Mouse (Mus musculus): ENCODE data around the gene Tor4a. TPM values are rescaled to one million over a fixed set of nuclear protein-coding genes. Genes with fewer than 3 reads are reported as not detected.

Tor4a gene
- polyA plus RNA-seq, 1 experiment from 2014 or later, result 7.5 TPM

DNA sequence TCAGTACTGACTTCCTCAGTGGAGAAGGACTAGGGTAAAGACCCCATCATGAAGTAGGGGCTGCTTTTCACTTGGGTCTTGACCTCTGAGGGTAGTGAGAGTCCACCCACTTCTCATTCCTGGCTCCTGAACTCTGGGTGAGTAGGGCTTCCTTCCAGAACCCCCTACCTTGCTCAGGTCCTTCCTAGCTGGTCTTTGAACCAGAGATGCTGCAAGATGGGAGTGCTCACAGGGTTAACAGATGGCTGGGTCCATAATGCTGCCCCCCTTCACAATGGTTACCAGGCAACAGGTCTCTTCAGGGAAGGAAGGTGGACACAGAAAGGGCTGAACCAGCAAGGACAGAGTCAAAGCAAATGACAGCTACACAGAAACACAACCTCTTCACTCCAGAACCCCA, 21.8 kb upstream of the Tor4a start, which contains the start of gene Fam166a:
Fam166a (plus strand) TSS at position 301 of the 400 bp plus-strand sequence.
- Histone ChIP-seq H3K4me3 (ENCODE audit: low read depth, low read length) (no peak within 1 kb of the TSS), H3K4me1 (ENCODE audit: insufficient read depth) (no peaks in the 10 kb centered on the region), H3K9me3 (ENCODE audit: low read depth, low read length) (no peaks in the 10 kb centered on the region), H3K27me3 (ENCODE audit: insufficient read depth, low read length) (no peaks in the 10 kb centered on the region), H3K36me3 (ENCODE audit: insufficient read depth) (peaks cover 15% of the 10 kb centered on the region), H3K4me2 (no peak within 1 kb of the TSS), H3K9ac (no peak within 1 kb of the TSS), H3K27ac (ENCODE audit: low read depth) (no peak within 1 kb of the TSS)
- TF ChIP-seq CTCF (IDR thresholded peaks at IDR 0.05; ENCODE audit: low read depth), result no peak
- DNase-seq (no peak), ATAC-seq (ENCODE audit: insufficient read depth) (no peak)

DNA sequence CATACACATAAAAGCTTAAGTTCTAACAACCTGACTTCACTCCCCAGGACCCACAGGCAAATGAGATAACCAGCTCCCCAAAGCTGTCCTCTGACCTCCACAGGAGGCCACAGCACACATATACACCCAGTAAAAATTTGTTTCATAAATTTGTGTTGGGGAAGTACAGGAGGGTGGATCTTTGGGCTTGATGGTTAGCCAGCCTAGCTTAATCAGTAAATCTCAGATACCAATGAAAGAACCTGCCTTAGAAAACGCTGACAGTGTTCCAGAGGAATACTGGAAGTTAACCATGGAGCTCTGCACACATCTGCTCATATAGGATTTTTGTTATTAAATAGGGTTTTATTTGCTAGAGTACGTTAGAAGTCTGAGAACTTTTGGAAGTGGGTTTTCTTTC, 21.0 kb upstream of the Tor4a start:
- DNase-seq (no peak), ATAC-seq (ENCODE audit: insufficient read depth) (no peak)
- Histone ChIP-seq H3K4me3 (ENCODE audit: low read depth, low read length) (no peak overlapping the region), H3K4me2 (no peak overlapping the region), H3K9ac (no peak overlapping the region), H3K27ac (ENCODE audit: low read depth) (no peak overlapping the region), H3K4me1 (ENCODE audit: insufficient read depth) (no peaks in the 10 kb centered on the region), H3K36me3 (ENCODE audit: insufficient read depth) (peaks cover 14% of the 10 kb centered on the region), H3K27me3 (ENCODE audit: insufficient read depth, low read length) (no peaks in the 10 kb centered on the region), H3K9me3 (ENCODE audit: low read depth, low read length) (no peaks in the 10 kb centered on the region)
- no peak for TF ChIP-seq CTCF (IDR thresholded peaks at IDR 0.05; ENCODE audit: low read depth)
- WGBS, result 47% methylated on average over 2 of the region's 2 CpGs

DNA sequence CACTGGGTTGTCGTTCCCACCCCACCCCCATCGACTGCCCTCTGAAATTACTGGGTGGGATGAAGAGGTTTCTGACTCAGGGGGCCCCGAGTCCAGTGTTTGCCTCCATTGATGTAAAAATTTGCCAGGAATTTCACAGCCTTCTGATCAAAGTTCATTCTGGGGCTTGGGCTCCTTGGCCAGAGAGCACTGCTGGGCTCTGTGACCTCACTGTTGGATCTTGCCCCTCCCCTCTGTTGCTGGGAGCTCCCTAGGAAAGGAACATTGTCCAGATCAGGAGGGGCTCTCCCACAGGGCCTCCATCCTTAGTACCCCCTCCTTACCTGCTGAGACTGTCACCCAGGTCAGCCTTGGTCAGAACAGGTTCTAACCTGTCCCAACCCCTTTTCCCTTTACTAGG, 17.8 kb upstream of the Tor4a start, which contains the start of gene Stpg3:
Stpg3 (minus strand) TSS at position 194 of the 400 bp plus-strand sequence.
- no peak for DNase-seq
- Histone ChIP-seq H3K4me3 (ENCODE audit: low read depth, low read length) (no peak within 1 kb of the TSS), H3K27me3 (ENCODE audit: insufficient read depth, low read length) (no peaks in the 10 kb centered on the region), H3K9ac (no peak within 1 kb of the TSS), H3K27ac (ENCODE audit: low read depth) (no peak within 1 kb of the TSS), H3K9me3 (ENCODE audit: low read depth, low read length) (no peaks in the 10 kb centered on the region), H3K4me1 (ENCODE audit: insufficient read depth) (peaks cover 8% of the 10 kb centered on the region), H3K36me3 (ENCODE audit: insufficient read depth) (no peaks in the 10 kb centered on the region), H3K4me2 (no peak within 1 kb of the TSS)
- WGBS, result 65% methylated on average over 3 of the region's 3 CpGs
- no peak for ATAC-seq (ENCODE audit: insufficient read depth)
- no peak for TF ChIP-seq CTCF (IDR thresholded peaks at IDR 0.05; ENCODE audit: low read depth)

DNA sequence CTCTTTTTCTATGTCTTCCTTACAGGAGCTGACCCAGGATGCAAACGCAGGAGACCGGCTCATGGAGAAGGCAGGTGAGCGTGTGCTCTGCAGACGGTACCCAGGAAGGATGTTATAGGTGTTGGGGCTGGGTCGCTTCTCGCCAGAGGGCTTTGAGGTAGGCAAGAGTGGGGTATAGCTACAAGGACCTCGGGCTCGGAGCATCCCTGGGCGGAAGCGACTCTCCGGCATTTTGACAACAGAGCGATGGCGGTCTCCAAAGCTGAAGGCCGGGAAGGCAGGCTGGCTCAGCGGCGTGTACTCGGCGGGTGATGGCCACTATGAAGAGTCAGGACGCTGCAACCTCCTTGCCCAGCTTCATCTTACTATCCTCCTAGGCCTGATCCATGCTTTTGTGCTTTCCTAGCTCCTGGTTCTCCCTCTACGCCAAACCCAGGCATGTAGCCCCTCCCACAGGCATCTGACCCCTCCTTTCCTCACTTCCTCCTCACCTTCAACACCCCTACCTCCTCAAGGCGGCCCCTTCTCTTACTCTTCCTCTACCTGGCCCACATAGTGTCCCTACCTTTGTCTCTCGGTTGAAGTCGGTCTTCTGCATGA, 16.7 kb upstream of the Tor4a start:
- peaks cover 7% of the 10 kb centered on the region for H3K36me3 ChIP-seq (ENCODE audit: insufficient read depth)
- 55% methylated on average over 23 of the region's 23 CpGs for WGBS
- H3K4me3 ChIP-seq (ENCODE audit: low read depth, low read length), result no peak overlapping the region
- ATAC-seq (ENCODE audit: insufficient read depth), result no peak
- no peak overlapping the region for H3K4me2 ChIP-seq
- no peaks in the 10 kb centered on the region for H3K27me3 ChIP-seq (ENCODE audit: insufficient read depth, low read length)
- H3K9ac ChIP-seq, result no peak overlapping the region
- peaks cover 8% of the 10 kb centered on the region for H3K4me1 ChIP-seq (ENCODE audit: insufficient read depth)
- no peak for DNase-seq
- H3K9me3 ChIP-seq (ENCODE audit: low read depth, low read length), result no peaks in the 10 kb centered on the region
- no peak for TF ChIP-seq CTCF (IDR thresholded peaks at IDR 0.05; ENCODE audit: low read depth)
- H3K27ac ChIP-seq (ENCODE audit: low read depth), result no peak overlapping the region

DNA sequence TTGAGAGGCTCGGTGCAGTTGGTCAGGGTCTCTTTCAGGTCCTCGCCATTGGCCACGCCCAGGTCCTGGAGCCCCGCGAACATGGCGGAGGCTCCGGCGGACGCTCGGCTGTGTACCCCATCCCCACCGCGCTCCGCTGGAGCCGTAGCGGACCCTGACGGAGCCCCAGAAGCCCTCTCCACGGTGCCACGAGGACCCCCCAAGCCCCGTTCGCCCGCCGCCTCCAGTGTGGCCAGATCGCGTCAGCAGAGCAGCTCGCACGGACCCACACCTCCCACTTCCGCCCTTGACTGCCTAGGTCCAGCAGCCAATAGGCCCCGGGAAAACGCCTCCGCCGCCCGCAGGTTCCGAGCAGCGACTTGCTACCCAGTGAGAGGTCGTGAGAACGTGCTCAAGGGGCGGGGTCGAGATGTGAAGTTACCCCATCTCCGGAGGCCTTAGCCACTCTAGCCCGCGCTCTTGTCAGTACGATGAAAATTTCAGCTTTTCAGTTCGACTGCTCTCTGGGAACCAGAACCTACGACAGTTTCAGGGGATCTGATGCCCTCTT, 14.5 kb upstream of the Tor4a start, which contains the start of gene Nelfb:
Nelfb (minus strand) TSS at position 369 of the 550 bp plus-strand sequence.
- Histone ChIP-seq H3K9ac (peak within 1 kb of the TSS; percentile 81), H3K4me2 (peak within 1 kb of the TSS; percentile 94), H3K27me3 (ENCODE audit: insufficient read depth, low read length) (no peaks in the 10 kb centered on the region), H3K36me3 (ENCODE audit: insufficient read depth) (peaks cover 18% of the 10 kb centered on the region), H3K9me3 (ENCODE audit: low read depth, low read length) (no peaks in the 10 kb centered on the region), H3K27ac (ENCODE audit: low read depth) (peak within 1 kb of the TSS; percentile 75), H3K4me1 (ENCODE audit: insufficient read depth) (peaks cover 8% of the 10 kb centered on the region), H3K4me3 (ENCODE audit: low read depth, low read length) (peak within 1 kb of the TSS; percentile 89)
- peak; percentile 95 for DNase-seq
- no peak for TF ChIP-seq CTCF (IDR thresholded peaks at IDR 0.05; ENCODE audit: low read depth)
- WGBS, result under 1% methylated on average over 44 of the region's 44 CpGs
- peak; percentile 94 for ATAC-seq (ENCODE audit: insufficient read depth)

DNA sequence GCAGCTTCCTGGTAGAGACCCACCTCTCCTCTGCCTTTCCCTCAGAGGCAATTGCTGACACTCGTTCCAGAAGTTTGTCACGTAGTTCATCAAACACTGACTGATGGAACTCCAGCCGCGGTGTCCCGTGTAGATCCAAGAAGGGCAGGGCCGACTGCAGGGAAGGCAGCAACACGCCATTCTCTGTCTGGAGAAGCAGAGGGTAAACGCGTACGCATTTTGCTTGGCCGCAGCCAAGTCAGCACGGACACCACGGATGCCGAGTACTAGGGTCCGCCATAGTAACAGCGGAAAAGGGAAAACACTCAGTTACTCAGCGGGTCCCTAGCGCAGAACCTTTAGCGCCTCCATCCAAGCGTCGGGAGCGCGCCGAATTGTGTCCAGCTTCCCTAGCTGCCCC, 14.0 kb upstream of the Tor4a start:
- 0% methylated on average over 24 of the region's 24 CpGs for WGBS
- DNase-seq (no peak), ATAC-seq (ENCODE audit: insufficient read depth) (peak; percentile 50; the same call in 1 of the 2 replicates)

DNA sequence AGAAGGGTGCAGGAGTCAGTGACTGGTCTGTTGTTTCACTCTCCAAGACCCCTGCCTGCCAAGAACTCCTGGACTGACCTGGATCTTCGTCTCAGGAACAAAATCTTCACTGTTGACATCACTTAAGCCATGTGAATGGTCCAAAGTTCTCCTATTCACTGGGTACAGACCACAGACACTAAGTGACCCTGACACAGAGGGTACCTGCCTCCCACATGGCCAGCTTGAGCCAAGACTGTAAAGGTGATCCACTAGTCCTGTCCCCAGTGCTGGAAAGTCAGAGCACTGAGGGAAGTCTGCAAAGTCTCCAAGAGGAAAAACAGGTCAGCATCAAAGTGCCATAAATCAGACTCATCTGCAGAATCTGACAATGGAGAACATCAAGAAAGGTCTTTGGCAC, 10.9 kb upstream of the Tor4a start:
- DNase-seq, result no peak
- ATAC-seq (ENCODE audit: insufficient read depth), result no peak
- Histone ChIP-seq H3K9ac (no peak overlapping the region), H3K27me3 (ENCODE audit: insufficient read depth, low read length) (no peaks in the 10 kb centered on the region), H3K36me3 (ENCODE audit: insufficient read depth) (peaks cover 53% of the 10 kb centered on the region), H3K27ac (ENCODE audit: low read depth) (no peak overlapping the region), H3K4me3 (ENCODE audit: low read depth, low read length) (no peak overlapping the region), H3K4me1 (ENCODE audit: insufficient read depth) (peaks cover 8% of the 10 kb centered on the region), H3K4me2 (no peak overlapping the region), H3K9me3 (ENCODE audit: low read depth, low read length) (no peaks in the 10 kb centered on the region)
- TF ChIP-seq CTCF (IDR thresholded peaks at IDR 0.05; ENCODE audit: low read depth), result no peak
- 91% methylated on average over 1 of the region's 1 CpGs for WGBS

More for the DNA sequence above, 14.0 kb upstream of the Tor4a start:
- TF ChIP-seq CTCF (IDR thresholded peaks at IDR 0.05; ENCODE audit: low read depth), result no peak
- peak overlapping the region; percentile 89 for H3K4me3 ChIP-seq (ENCODE audit: low read depth, low read length)
- peaks cover 8% of the 10 kb centered on the region for H3K4me1 ChIP-seq (ENCODE audit: insufficient read depth)
- no peaks in the 10 kb centered on the region for H3K27me3 ChIP-seq (ENCODE audit: insufficient read depth, low read length)
- peak overlapping the region; percentile 75 for H3K27ac ChIP-seq (ENCODE audit: low read depth)
- H3K9me3 ChIP-seq (ENCODE audit: low read depth, low read length), result no peaks in the 10 kb centered on the region
- H3K9ac ChIP-seq, result peak overlapping the region; percentile 81
- H3K4me2 ChIP-seq, result peak overlapping the region; percentile 94
- peaks cover 23% of the 10 kb centered on the region for H3K36me3 ChIP-seq (ENCODE audit: insufficient read depth)

Measured in lung, embryonic 14.5 days (tissue).